Mouse (Mus musculus): ENCODE measurements around the gene Mydgf. TPM values are rescaled to one million over a fixed set of nuclear protein-coding genes. Genes with fewer than 3 reads are reported as not detected.

Mydgf gene
- total RNA-seq (2015; ENCODE audit: low replicate concordance) (7.9 and 20.5 TPM in 2 replicates), total RNA-seq (2017; ENCODE audit: low replicate concordance) (12.0 and 14.9 TPM in 2 replicates)

DNA sequence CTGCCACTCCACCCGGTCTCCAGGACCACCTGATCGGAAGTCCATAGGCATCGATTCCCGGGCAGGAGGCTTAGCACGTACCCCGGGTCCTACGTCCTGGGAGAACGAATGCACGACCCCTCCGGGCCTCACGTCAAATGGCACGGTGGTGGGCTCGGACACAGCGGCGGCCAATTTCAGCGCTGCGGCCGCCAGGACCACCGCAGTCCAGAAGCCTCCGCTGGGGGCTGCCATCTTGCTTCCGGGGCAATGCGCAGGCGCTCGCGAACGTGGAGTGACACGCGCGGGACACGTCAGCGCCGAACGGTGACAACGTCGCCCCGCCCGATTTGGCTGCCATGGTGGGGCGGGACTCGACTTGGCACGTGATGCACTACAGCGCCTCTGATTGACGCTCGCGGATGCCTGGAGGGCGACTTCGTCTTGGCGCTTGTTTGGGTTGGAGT lies at the start of gene Mydgf:
Gene Mydgf (minus strand): TSS at position 263 of the 446 bp plus-strand sequence.
- peak; percentile 98 for ATAC-seq (replicated peaks; ENCODE audit: low FRiP score, poor library complexity, severe bottlenecking)

- no peak for ATAC-seq (replicated peaks; ENCODE audit: low FRiP score, poor library complexity, severe bottlenecking)
These were observed 49.7 kb upstream of the Mydgf start for GRCm38 (mm10) chr17:56233389-56233788.

DNA sequence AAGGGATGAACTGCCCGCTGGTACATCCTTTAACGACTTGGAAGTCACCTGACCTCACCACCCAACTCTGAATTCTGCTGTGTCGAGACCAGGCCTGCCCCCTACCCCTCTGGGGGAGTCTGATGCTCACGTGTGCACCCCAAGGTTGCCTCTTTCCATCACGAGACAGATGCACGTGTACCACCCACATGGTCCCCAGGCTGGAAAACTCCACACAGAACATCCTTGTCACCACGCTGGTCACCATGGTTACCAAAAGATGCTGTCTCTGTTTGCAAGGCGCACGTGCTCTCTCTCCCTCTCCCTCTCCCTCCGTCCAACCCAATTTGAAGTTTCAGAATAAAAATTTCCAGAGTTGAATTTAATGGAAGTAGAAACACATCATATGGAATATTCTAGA lies 46.2 kb upstream of the Mydgf start:
- ATAC-seq (replicated peaks; ENCODE audit: low FRiP score, poor library complexity, severe bottlenecking): no peak

GRCm38 (mm10) chr17:56226566-56226965 lies 42.8 kb upstream of the Mydgf start:
- no peak for ATAC-seq (replicated peaks; ENCODE audit: low FRiP score, poor library complexity, severe bottlenecking)

- no peak for ATAC-seq (replicated peaks; ENCODE audit: low FRiP score, poor library complexity, severe bottlenecking)
These were observed 41.2 kb upstream of the Mydgf start for GRCm38 (mm10) chr17:56224916-56225315.

DNA sequence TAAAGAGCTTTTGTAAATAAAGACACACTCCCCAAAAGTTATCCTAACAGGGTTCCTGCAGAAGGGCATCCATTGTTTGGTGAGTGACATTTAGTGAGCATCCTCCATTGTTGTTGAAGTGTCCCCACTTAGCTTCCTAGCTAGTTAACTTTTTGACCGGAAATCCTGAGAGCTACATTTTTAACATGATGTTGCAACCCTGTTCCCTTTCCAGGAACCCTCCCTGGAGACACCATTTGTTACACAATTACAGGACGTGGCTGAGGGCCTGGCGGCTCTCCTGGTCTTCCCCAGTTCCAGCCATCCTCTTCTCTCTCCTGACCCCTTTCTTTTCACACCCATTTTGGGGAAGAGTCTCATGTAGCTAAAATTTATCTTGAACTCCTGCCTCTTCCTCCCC lies 36.1 kb upstream of the Mydgf start:
- no peak for ATAC-seq (replicated peaks; ENCODE audit: low FRiP score, poor library complexity, severe bottlenecking)

DNA sequence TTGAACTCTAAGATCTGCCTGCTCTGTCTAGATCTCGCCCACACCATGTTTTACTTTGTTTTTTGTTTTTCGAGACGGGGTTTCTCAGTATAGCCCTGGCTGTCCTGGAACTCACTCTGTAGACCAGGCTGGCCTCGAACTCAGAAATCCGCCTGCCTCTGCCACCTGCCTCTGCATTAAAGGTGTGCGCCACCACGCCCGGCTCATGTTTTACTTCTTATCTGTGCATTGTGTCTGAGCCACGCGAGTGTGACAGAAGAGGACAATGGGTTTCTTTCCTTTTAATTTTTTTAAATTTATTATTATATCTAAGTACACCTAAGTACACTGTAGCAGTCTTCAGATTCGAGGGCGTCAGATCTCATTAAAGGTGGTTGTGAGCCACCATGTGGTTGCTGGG lies 35.5 kb upstream of the Mydgf start:
- ATAC-seq (replicated peaks; ENCODE audit: low FRiP score, poor library complexity, severe bottlenecking): no peak

GRCm38 (mm10) chr17:56218377-56219191 lies 34.9 kb upstream of the Mydgf start, which contains the start of gene Dpp9:
TSS of gene Dpp9 (minus strand) at chr17:56218905.
- ATAC-seq (replicated peaks; ENCODE audit: low FRiP score, poor library complexity, severe bottlenecking): peak; percentile 95

- no peak for ATAC-seq (replicated peaks; ENCODE audit: low FRiP score, poor library complexity, severe bottlenecking)
These were observed 34.0 kb upstream of the Mydgf start for GRCm38 (mm10) chr17:56217670-56218069.

- ATAC-seq (replicated peaks; ENCODE audit: low FRiP score, poor library complexity, severe bottlenecking): no peak
These were observed 30.5 kb upstream of the Mydgf start for GRCm38 (mm10) chr17:56214229-56214628.

DNA sequence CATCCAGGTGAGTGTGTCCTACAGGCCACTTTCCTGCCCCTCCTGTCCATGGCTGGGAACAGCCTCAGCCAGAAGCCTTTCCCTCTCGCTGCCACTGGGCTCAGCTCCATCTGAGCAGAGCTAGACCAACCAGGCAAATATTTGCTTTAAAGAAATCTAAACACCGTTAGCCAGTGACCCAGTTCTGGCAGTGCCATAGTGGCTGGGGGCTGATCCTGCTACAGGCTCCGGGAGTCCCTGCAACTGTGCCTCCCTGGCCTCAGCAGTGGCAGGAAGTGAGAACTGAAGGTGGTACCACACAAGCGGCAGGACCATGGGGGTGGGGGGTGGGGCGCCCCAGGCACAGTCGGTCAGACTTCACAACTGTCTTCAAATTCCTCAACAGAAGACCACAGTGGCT lies 29.0 kb upstream of the Mydgf start:
- no peak for ATAC-seq (replicated peaks; ENCODE audit: low FRiP score, poor library complexity, severe bottlenecking)

GRCm38 (mm10) chr17:56211090-56211489 lies 27.4 kb upstream of the Mydgf start:
- ATAC-seq (replicated peaks; ENCODE audit: low FRiP score, poor library complexity, severe bottlenecking): no peak

DNA sequence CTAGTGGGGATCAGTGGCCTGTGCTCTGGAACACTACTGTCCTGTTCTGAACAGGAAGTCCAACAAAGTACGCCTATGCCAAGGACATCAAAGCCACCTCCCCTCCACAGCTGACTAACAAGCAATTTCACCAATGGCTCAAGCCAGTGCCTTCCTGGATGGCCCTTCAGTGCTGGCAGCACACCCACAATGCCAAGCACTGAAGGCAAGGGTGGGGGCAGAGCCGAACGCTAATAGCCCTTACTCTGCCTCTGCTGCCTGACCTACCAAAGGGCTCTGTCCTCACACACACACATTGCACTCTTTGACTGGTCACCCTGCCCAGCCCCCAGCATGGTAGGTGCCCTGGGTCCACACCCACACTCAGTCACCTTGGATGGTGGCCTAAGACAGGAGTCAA lies 25.1 kb upstream of the Mydgf start:
- no peak for ATAC-seq (replicated peaks; ENCODE audit: low FRiP score, poor library complexity, severe bottlenecking)

DNA sequence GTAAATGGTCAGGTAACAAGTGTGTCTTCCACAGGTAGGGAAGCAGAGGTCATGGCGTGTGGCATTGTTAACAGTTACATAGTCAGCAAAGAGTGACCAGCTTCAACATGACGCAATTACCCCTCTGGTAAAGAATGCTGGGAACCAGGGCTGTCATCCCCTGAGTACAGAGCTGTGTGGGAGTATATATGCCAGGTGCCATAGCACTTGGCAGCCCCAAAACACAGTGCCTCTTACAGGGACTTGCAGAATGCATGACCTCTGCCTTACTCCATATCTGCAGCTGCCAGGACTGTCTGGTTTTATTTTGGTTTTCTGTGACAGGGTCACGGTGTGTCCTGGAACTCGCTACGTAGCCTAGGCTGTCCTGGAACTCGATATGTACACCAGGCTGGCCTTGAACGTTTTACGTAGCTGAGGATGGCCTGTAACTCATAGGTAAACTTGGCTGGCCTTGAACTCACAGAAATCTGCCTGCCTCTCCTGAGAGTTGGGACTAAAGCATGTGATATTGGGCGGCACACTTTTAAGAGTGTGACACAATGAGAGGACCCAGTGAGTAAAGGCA lies 24.3 kb upstream of the Mydgf start:
- ATAC-seq (replicated peaks; ENCODE audit: low FRiP score, poor library complexity, severe bottlenecking): no peak

DNA sequence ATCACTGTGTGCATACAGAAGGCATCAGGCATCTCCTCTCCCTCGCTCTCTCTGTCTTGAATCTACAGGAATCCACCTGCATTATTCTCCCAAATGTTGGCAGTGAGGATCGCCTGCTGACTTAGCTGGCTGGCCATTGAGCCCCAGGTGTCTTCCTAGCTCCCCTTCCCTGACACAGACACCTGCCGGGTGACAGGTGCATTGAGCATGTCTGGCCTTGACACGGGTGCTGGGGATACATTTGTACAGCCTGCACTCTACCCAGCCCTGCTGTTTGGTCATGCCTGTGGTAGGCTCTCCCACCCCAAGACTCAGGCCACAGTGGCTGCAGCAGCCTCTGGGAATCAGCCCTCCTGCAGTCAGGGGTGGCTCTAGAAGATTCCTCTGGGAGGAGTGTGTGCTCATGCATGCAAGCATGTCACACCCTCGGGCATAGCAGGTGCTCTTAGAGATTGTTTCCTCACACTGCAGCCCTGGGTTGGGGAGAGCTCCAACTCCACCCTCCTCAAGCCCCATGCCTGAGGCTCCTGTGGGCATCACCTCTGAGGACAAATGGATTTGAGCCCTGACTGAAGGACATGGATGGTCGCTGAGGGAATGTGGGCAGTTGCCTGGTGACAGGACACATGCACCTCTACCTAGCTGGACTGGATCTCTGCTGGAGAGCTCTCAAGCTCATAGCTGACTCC lies 23.4 kb upstream of the Mydgf start:
- no peak for ATAC-seq (replicated peaks; ENCODE audit: low FRiP score, poor library complexity, severe bottlenecking)

- ATAC-seq (replicated peaks; ENCODE audit: low FRiP score, poor library complexity, severe bottlenecking): no peak
These were observed 22.7 kb upstream of the Mydgf start for GRCm38 (mm10) chr17:56206276-56206884.

DNA sequence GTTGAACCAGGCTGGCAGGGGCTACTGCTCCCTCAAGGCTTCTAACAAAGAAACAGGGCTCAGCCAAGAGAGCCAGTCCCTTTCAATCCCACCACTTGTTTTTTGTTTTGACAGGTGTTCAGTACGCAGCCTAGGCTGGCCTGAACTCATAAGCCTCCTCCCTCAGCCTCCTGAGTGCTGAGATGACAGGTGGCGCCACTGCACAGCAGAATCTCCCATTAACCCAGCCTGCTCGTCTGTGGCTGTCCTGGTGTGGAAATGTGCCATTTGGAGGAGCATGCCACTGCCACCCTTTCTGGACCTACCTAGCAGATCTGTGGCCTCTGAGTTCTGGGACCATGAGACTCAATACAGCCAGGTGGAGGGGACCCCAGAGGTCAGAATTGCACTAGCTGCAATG lies 20.0 kb upstream of the Mydgf start:
- no peak for ATAC-seq (replicated peaks; ENCODE audit: low FRiP score, poor library complexity, severe bottlenecking)

DNA sequence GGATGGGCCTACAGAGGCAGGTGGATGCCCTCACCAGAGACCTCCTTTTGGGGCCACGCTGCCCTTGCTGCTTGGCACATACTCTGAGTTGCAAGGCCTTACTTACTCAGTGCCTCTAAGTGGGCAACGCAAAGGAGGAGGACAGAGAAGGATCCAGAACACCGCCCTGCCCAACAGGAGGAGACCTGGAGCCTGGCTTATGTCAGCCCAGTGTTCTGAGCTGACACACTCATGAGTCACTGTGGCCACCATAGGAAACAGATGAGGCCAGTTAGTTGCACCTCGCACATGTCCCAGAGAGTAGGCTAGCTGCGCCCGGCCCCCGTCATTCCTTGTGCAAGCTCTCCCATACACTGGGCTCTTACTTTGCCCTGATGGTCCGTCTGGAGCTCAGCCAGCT lies 18.8 kb upstream of the Mydgf start:
- no peak for ATAC-seq (replicated peaks; ENCODE audit: low FRiP score, poor library complexity, severe bottlenecking)

GRCm38 (mm10) chr17:56201642-56202041 lies 17.9 kb upstream of the Mydgf start:
- no peak for ATAC-seq (replicated peaks; ENCODE audit: low FRiP score, poor library complexity, severe bottlenecking)

- ATAC-seq (replicated peaks; ENCODE audit: low FRiP score, poor library complexity, severe bottlenecking): no peak
These were observed 16.9 kb upstream of the Mydgf start for GRCm38 (mm10) chr17:56200586-56200985.

Data from erythroblast, adult 5-6 weeks (primary cell).